Mouse (Mus musculus): ENCODE results near the gene Ank2. TPM values are rescaled to one million over a fixed set of nuclear protein-coding genes. Genes with fewer than 3 reads are reported as not detected.
A peak's percentile ranks its signal among the peaks of the same experiment; 100 is the strongest.

Gene Ank2
- total RNA-seq, 1 experiment from 2014 or later: 0.25 TPM

- ATAC-seq (replicated peaks in 1 of 2; ENCODE audit: insufficient read depth in 1 of 2, low FRiP score in 2 of 2, low TSS enrichment in 1 of 2, low read depth in 1 of 2, poor library complexity in 2 of 2, severe bottlenecking in 2 of 2): no peak
Observed at GRCm38 (mm10) chr3:127243928-127244642, 255.1 kb downstream of the Ank2 start.

DNA sequence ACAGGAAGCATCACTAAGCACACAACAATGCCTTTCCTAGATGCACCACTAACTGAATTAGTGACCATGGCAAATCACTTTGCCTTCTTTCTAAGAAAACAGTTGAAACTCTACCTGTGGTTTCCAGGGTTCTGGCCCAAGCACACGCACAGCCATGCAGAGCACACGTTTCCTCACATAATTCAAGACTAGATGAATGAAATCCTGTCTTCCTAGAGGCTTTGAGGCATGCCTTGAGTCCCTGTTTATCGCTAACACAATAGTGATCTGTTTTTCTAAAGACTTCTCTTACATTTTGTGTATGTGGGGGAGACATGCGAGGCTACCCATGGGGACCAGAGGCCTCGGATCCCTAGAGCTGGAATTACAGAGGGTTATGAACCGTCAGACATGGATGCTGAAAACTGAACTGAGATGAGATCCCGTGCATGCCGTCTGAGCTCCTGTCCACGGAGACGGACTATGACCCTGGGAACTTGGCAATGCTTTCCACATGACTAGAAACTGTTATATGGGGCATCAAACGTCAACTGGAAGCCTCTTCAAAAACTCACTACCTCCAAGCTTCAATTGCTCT lies 256.8 kb downstream of the Ank2 start:
- no peak for ATAC-seq (replicated peaks in 1 of 2; ENCODE audit: insufficient read depth in 1 of 2, low FRiP score in 2 of 2, low TSS enrichment in 1 of 2, low read depth in 1 of 2, poor library complexity in 2 of 2, severe bottlenecking in 2 of 2)

DNA sequence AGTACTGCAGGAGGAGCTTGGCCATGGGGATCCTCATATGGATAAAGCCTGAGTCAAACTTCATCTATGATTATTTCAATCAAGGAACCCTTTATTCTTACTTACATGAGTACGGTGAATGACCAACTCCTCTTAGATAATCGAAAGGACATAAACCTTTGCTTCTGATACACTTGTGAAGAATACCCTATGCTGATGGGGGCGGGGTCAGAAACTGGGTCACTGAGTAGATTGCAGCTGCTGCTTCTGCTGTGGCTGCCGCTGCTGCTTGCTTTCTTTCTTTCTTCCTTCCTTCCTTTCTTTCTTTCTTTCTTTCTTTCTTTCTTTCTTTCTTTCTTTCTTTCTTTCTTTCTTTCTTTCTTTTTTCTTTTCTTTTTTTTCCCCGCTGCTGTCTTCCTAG lies 263.9 kb downstream of the Ank2 start:
- ATAC-seq (replicated peaks in 1 of 2; ENCODE audit: insufficient read depth in 1 of 2, low FRiP score in 2 of 2, low TSS enrichment in 1 of 2, low read depth in 1 of 2, poor library complexity in 2 of 2, severe bottlenecking in 2 of 2): no peak

DNA sequence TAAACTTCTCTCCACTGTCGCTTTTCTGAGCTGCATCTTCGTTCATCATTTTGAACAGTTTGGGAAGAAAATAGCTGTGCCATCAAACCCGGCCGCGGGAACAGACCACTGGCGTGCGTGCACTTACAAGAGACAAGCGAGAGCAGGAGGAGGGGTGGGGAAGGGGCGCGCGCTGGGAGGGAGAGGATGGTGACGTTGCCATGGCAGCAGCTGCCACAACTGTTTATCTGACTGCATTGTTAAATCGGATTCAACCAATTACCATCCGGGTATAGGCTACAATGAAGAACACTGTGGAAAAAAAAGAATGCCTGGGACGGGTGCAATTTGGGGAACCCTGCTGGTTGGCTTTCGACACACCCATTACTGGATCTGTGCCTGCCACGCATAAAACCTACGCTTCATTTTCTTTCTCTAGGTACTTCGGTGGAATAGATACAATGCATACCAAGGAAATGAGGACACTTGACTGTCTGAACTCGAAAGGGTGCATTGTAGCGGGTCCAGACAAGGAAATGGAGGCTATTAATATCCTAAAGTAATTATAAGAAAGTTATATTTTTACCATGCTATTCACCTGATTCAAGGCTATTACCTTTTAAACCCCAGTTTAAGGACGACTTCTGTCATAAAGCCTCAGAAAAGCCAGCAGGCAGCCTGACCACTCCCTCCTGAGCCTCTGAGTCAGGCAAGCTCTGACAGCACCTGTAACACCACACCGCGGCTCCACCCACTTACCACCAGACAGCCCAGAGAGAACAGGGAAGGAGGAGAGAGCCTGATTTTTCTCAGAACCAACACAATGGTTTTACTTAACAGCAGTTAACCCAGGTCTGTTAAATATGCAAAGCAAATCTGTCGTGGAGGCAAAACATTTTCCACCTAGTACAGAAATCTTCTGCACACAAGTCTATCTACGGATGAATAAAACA lies 273.1 kb downstream of the Ank2 start:
- peak; percentile 79 to 91 for ATAC-seq (replicated peaks in 1 of 2; ENCODE audit: insufficient read depth in 1 of 2, low FRiP score in 2 of 2, low TSS enrichment in 1 of 2, low read depth in 1 of 2, poor library complexity in 2 of 2, severe bottlenecking in 2 of 2)

- no peak for ATAC-seq (replicated peaks in 1 of 2; ENCODE audit: insufficient read depth in 1 of 2, low FRiP score in 2 of 2, low TSS enrichment in 1 of 2, low read depth in 1 of 2, poor library complexity in 2 of 2, severe bottlenecking in 2 of 2)
Observed at GRCm38 (mm10) chr3:127225167-127225798, 273.9 kb downstream of the Ank2 start.

DNA sequence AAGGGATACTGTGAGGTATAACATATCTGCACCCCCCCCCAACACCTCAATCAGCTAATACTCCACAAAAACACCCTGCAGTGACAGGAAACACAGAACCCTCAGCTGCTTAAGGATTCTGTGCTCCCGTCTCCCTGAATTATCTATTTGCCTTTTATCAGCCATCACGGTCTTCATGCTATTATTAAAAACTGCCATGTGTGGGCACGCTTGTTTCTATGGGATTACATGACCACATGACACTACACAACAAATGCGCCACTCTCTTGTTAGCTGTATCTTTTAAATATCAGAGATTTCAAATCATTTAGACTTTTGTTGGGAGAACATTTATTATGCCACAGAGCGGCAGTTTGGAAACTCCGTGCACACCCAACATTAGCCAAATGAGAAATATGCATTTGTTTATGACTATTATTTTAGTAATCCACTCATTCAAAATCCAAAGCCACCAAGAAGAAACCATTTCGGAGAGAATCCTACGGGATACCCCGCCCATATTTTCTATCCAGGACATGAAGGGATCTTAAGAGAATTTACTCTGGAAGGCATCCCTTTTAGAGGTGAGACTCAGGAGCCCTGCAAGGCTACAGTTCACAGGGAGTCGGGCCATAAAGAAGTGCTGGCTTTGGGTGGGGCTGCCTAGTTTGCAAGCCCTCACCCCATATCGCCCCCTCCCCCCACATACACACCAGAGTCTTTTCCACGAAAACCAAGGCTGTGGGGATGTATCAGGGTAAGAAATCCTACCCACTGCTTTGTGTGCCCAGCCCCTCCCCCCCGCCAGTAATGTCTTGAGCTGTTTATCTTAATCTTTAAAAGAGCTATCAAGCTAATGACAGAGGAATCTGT lies 274.6 kb downstream of the Ank2 start:
- no peak for ATAC-seq (replicated peaks in 1 of 2; ENCODE audit: insufficient read depth in 1 of 2, low FRiP score in 2 of 2, low TSS enrichment in 1 of 2, low read depth in 1 of 2, poor library complexity in 2 of 2, severe bottlenecking in 2 of 2)

GRCm38 (mm10) chr3:127222086-127222485 lies 277.1 kb downstream of the Ank2 start:
- ATAC-seq (replicated peaks in 1 of 2; ENCODE audit: insufficient read depth in 1 of 2, low FRiP score in 2 of 2, low TSS enrichment in 1 of 2, low read depth in 1 of 2, poor library complexity in 2 of 2, severe bottlenecking in 2 of 2): no peak

GRCm38 (mm10) chr3:127220859-127221258 lies 278.3 kb downstream of the Ank2 start:
- ATAC-seq (replicated peaks in 1 of 2; ENCODE audit: insufficient read depth in 1 of 2, low FRiP score in 2 of 2, low TSS enrichment in 1 of 2, low read depth in 1 of 2, poor library complexity in 2 of 2, severe bottlenecking in 2 of 2): no peak

GRCm38 (mm10) chr3:127213534-127213933 lies 285.6 kb downstream of the Ank2 start:
- no peak for ATAC-seq (replicated peaks in 1 of 2; ENCODE audit: insufficient read depth in 1 of 2, low FRiP score in 2 of 2, low TSS enrichment in 1 of 2, low read depth in 1 of 2, poor library complexity in 2 of 2, severe bottlenecking in 2 of 2)

DNA sequence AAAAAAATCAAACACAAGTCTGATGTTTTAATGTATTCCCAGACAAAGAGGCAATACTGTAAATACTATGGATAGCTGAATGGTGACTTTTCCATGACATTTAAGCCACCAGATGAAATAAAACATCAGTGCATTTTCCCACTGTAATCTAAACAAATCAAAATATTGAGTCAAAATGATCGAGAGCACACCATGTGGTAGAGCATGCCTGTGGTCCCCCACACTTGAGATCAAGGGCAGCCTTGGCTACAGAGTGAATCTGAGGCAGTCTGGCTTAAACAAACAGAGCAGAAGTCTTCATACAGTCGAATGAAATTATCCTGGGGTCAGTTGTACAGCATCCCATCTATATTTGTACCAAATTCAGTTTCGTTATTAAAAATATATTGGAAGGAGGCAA lies 288.0 kb downstream of the Ank2 start:
- no peak for ATAC-seq (replicated peaks in 1 of 2; ENCODE audit: insufficient read depth in 1 of 2, low FRiP score in 2 of 2, low TSS enrichment in 1 of 2, low read depth in 1 of 2, poor library complexity in 2 of 2, severe bottlenecking in 2 of 2)

DNA sequence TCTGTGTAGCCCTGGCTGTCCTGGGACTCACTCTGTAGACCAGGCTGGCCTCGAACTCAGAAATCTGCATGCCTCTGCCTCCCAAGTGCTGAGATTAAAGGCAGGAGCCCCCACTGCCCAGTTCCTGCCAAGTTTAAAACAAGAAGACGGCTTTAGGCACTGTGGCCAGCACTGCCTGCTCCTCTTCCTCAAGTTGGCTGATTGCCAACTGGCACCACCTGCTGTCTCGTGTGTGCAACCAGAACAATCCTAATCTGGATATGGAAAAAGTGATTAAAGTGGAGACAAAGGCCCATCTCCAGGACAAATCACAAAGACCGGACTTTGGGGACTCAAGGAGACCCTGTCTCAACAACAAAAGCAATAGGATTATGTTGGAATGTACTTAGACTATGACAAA lies 288.6 kb downstream of the Ank2 start:
- no peak for ATAC-seq (replicated peaks in 1 of 2; ENCODE audit: insufficient read depth in 1 of 2, low FRiP score in 2 of 2, low TSS enrichment in 1 of 2, low read depth in 1 of 2, poor library complexity in 2 of 2, severe bottlenecking in 2 of 2)

DNA sequence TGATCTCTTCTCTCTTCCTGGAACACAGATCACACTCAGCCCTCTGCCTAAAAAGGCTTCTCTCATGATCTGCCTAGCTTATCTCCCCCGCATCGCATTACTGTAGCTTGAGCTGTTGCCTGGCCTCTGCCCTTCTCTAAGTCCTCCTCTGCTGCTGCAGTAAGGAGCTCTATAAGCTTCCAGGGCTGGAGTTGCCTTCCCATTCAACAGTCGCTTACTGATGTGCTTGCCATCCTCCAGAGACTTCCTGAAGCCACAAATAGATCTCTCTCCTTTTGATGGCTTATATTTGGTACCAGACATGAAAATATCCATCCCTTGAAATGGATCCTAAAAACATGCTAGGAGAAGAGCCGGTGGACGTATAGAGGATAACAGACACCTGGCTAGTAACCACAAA lies 290.3 kb downstream of the Ank2 start:
- ATAC-seq (replicated peaks in 1 of 2; ENCODE audit: insufficient read depth in 1 of 2, low FRiP score in 2 of 2, low TSS enrichment in 1 of 2, low read depth in 1 of 2, poor library complexity in 2 of 2, severe bottlenecking in 2 of 2): no peak

DNA sequence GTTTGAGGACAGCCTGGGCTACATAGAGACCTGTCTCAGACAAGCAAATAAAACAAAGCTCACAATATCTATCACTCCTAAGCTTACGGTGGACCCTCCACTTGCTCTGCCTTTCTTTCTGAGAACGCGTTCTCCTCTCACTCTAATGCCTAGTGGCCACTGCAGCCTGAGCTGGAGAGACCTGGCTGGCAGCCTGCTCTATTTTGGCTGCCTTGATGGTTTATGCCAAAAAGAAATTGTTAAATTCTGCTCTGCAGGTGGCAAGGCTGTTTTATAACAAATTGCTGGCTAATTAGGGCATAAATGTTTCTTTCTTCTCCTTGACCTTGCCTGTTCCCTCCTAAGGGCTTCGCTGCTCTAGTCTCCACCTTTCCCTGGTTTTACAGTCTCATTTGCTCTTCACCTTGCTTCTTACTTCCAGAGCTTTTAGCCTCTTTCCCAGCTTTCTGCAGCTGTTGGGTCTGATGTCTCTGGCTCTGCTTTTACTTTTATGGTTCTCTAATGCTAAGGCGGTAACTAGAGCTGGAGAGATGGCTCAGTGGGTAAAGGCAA lies 293.2 kb downstream of the Ank2 start:
- no peak for ATAC-seq (replicated peaks in 1 of 2; ENCODE audit: insufficient read depth in 1 of 2, low FRiP score in 2 of 2, low TSS enrichment in 1 of 2, low read depth in 1 of 2, poor library complexity in 2 of 2, severe bottlenecking in 2 of 2)

GRCm38 (mm10) chr3:127202484-127203115 lies 296.6 kb downstream of the Ank2 start:
- ATAC-seq (replicated peaks in 1 of 2; ENCODE audit: insufficient read depth in 1 of 2, low FRiP score in 2 of 2, low TSS enrichment in 1 of 2, low read depth in 1 of 2, poor library complexity in 2 of 2, severe bottlenecking in 2 of 2): no peak

- no peak for ATAC-seq (replicated peaks in 1 of 2; ENCODE audit: insufficient read depth in 1 of 2, low FRiP score in 2 of 2, low TSS enrichment in 1 of 2, low read depth in 1 of 2, poor library complexity in 2 of 2, severe bottlenecking in 2 of 2)
Observed at GRCm38 (mm10) chr3:127200789-127201188, 298.4 kb downstream of the Ank2 start.

GRCm38 (mm10) chr3:127199112-127199665 lies 300.0 kb downstream of the Ank2 start:
- ATAC-seq (replicated peaks in 1 of 2; ENCODE audit: insufficient read depth in 1 of 2, low FRiP score in 2 of 2, low TSS enrichment in 1 of 2, low read depth in 1 of 2, poor library complexity in 2 of 2, severe bottlenecking in 2 of 2): no peak

Data from hematopoietic stem cell, adult 5-6 weeks (primary cell).